9 mouse cellular contexts compared by ENCODE assay signal in genomic region chrX:99561995-99562394, GRCm38 (mm10).
DNase-seq lines count a peak whose midpoint lies in the region; ATAC-seq lines count a peak whose summit lies in the region.
"Had no signal": no experiment of that assay in that cellular context is flagged by ENCODE, and none has a peak within 500 bp of the region (broad histone marks: within the 10 kb centered on the region; RNA-seq: fewer than 3 reads in every experiment).

No protein-coding gene starts in this region.

- no peak for ATAC-seq in CD4-positive, CD25-positive, alpha-beta regulatory T cell, adult 4 months

- peak; percentile 12 for DNase-seq in adrenal gland, postnatal 10 days
- no peak for DNase-seq in adrenal gland, adult (ENCODE audit: inconsistent age in 2 of 2, low spot score in 1 of 2)
- DNase-seq in right cerebral cortex, adult 18-20 months: peak; percentile 35
- no peak for DNase-seq in right cerebral cortex, postnatal 36 days (ENCODE audit: low spot score in 2 of 2)
- DNase-seq in layer of hippocampus, postnatal 14 days (ENCODE audit: low spot score in 2 of 2): peak; percentile 24 to 57
- DNase-seq in right cerebral cortex, postnatal 14 days: peak; percentile 16
- no peak for DNase-seq in spleen, postnatal 14 days (ENCODE audit: low spot score in 2 of 2)
- DNase-seq: adrenal gland, postnatal 36 days had no signal

Comparison
In these comparisons a context has a peak if more than half of its experiments do, and no peak if none do; other contexts are left out.
1. DNase-seq: peak in adrenal gland, postnatal 10 days (single experiment), right cerebral cortex, adult 18-20 months (single experiment), layer of hippocampus, postnatal 14 days (2 of 2) and right cerebral cortex, postnatal 14 days (single experiment); none in adrenal gland, adult (0 of 2), right cerebral cortex, postnatal 36 days (0 of 2) and spleen, postnatal 14 days (0 of 2).